Mouse (Mus musculus) mouse embryonic stem cell (cell line): ENCODE measurements at regions not wholly inside any gene's neighbourhood (a gene's known extent, or its start where the extent isn't known, plus 50 kb on each side); places are given as distances from the start of the nearest gene placed in this dataset.

Experiments
- in situ Hi-C, 2 experiments: fragments of 300-500 bp; cut with MboI; formaldehyde crosslinking; loops; 1 replicate in 1 of 2; 3 replicates in 1 of 2; pipeline ENCODE4 v1.14.3; 2019 to 2020; ENCODE audit warnings: low sequenced_read_pairs in 2 of 2, low pct_unique_long_range_greater_than_20kb in 1 of 2, mixed read lengths in 1 of 2; ENCODE audit not compliant: unreplicated experiment in 1 of 2

GRCm38 (mm10) chr15:25144228-25144627 lies 269.3 kb downstream of the Basp1 start:
- in situ Hi-C loops, result no loop called here

GRCm38 (mm10) chr15:25140389-25141181 lies 273.0 kb downstream of the Basp1 start:
- in situ Hi-C loops, result no loop called here

GRCm38 (mm10) chr15:25137091-25137490 lies 276.5 kb downstream of the Basp1 start:
- in situ Hi-C loops, result no loop called here

- in situ Hi-C loops, result no loop called here
Observed at GRCm38 (mm10) chr15:25135471-25136262, 277.9 kb downstream of the Basp1 start.

GRCm38 (mm10) chr15:25130096-25130495 lies 283.5 kb downstream of the Basp1 start:
- in situ Hi-C loops, result no loop called here

- in situ Hi-C loops, result no loop called here
Observed at GRCm38 (mm10) chr15:25129572-25129971, 284.0 kb downstream of the Basp1 start.

GRCm38 (mm10) chr15:25120441-25120840 lies 293.1 kb downstream of the Basp1 start:
- in situ Hi-C loops, result no loop called here

- in situ Hi-C loops, result no loop called here
Observed at GRCm38 (mm10) chr15:25117980-25118379, 295.6 kb downstream of the Basp1 start.

GRCm38 (mm10) chr15:25102727-25103126 lies 310.8 kb downstream of the Basp1 start:
- in situ Hi-C loops, result no loop called here

GRCm38 (mm10) chr15:25093758-25094157 lies 319.8 kb downstream of the Basp1 start:
- in situ Hi-C loops, result no loop called here

- in situ Hi-C loops, result no loop called here
Observed at GRCm38 (mm10) chr15:25069701-25070100, 343.9 kb downstream of the Basp1 start.

GRCm38 (mm10) chr15:25059347-25059746 lies 354.2 kb downstream of the Basp1 start:
- in situ Hi-C loops, result no loop called here

GRCm38 (mm10) chr15:25047875-25048274 lies 365.7 kb downstream of the Basp1 start:
- in situ Hi-C loops, result no loop called here

- in situ Hi-C loops, result no loop called here
Observed at GRCm38 (mm10) chr15:25046514-25047138, 366.9 kb downstream of the Basp1 start.

GRCm38 (mm10) chr15:25036231-25036630 lies 377.3 kb downstream of the Basp1 start:
- in situ Hi-C loops, result no loop called here

GRCm38 (mm10) chr15:25027865-25028264 lies 385.7 kb downstream of the Basp1 start:
- in situ Hi-C loops, result no loop called here

GRCm38 (mm10) chr15:25026786-25027461 lies 386.6 kb downstream of the Basp1 start:
- in situ Hi-C loops, result no loop called here

GRCm38 (mm10) chr15:25026351-25026750 lies 387.2 kb downstream of the Basp1 start:
- in situ Hi-C loops, result no loop called here

GRCm38 (mm10) chr15:25020916-25021315 lies 392.6 kb downstream of the Basp1 start:
- in situ Hi-C loops, result no loop called here
